Mouse (Mus musculus) heart, postnatal 4 days (tissue): Measurements from ENCODE around the gene Selenov. TPM values are rescaled to one million over a fixed set of nuclear protein-coding genes. Genes with fewer than 3 reads are reported as not detected.
"Not testable (repeated sequence)": the region's sequence is repeated elsewhere in the genome, so short reads cannot be mapped to it uniquely, and the experiment has no call there.

Experiments
- DNase-seq: peaks from one replicate; pipeline ENCODE4 v3.0.0; 2021
- total RNA-seq, 2 experiments: library from RNA; stranded (reverse); gene quantifications; 2 replicates each; pipeline ENCODE4 v1.2.3; 2021

Gene Selenov
- total RNA-seq, 2 experiments from 2014 or later = not detected

GRCm38 (mm10) chr7:28290165-28290564 is 821 bp downstream of the Selenov start:
- DNase-seq = no peak

- no peak for DNase-seq
These were observed 10.4 kb downstream of the Selenov start for GRCm38 (mm10) chr7:28280630-28281029.

GRCm38 (mm10) chr7:28278279-28278652 is 12.7 kb downstream of the Selenov start:
- DNase-seq = no peak

- DNase-seq = peak; percentile 98
These were observed 13.2 kb downstream of the Selenov start, which contains the start of gene Eid2b for GRCm38 (mm10) chr7:28277615-28278278. Gene Eid2b, plus strand, starts transcription at chr7:28277739.

GRCm38 (mm10) chr7:28277237-28277614 is 13.8 kb downstream of the Selenov start:
- DNase-seq = no peak

- no peak for DNase-seq
These were observed 19.2 kb downstream of the Selenov start for GRCm38 (mm10) chr7:28271761-28272160.

- DNase-seq = no peak
These were observed 21.6 kb downstream of the Selenov start for GRCm38 (mm10) chr7:28269355-28269754.

GRCm38 (mm10) chr7:28268576-28268975 is 22.4 kb downstream of the Selenov start:
- DNase-seq = no peak

- peak; percentile 64 for DNase-seq
These were observed 22.9 kb downstream of the Selenov start for GRCm38 (mm10) chr7:28268042-28268531.

GRCm38 (mm10) chr7:28267129-28268041 is 23.6 kb downstream of the Selenov start, which contains the start of gene Eid2:
Gene Eid2, plus strand, starts transcription at chr7:28267881.
- peak; percentile 88 for DNase-seq

- DNase-seq = no peak
These were observed 25.6 kb downstream of the Selenov start for GRCm38 (mm10) chr7:28265391-28265790.

- peak; percentile 88 for DNase-seq
These were observed 27.2 kb downstream of the Selenov start for GRCm38 (mm10) chr7:28263786-28264185.

GRCm38 (mm10) chr7:28262861-28263260 is 28.1 kb downstream of the Selenov start:
- DNase-seq = no peak

- DNase-seq = no peak
These were observed 35.5 kb downstream of the Selenov start for GRCm38 (mm10) chr7:28255476-28255875.

GRCm38 (mm10) chr7:28254591-28254990 is 36.4 kb downstream of the Selenov start:
- DNase-seq = no peak

- no peak for DNase-seq
These were observed 39.0 kb downstream of the Selenov start for GRCm38 (mm10) chr7:28251976-28252375.

- DNase-seq = no peak
These were observed 42.0 kb downstream of the Selenov start for GRCm38 (mm10) chr7:28248957-28249356.

- not testable (repeated sequence) for DNase-seq
These were observed 47.0 kb downstream of the Selenov start for GRCm38 (mm10) chr7:28243943-28244342.

Other genes starting within 250 kb of the Selenov start
- gene Psmc4, start 241.1 kb downstream of the Selenov start, total RNA-seq = 100 to 1,000 TPM; 134 to 137 TPM
- gene Fcgbp, start 219.9 kb downstream of the Selenov start, total RNA-seq = under 1 TPM; 0.02 to 0.12 TPM
- gene 9530053A07Rik, start 161.7 kb downstream of the Selenov start, total RNA-seq = not detected
- gene Fbl, start 121.5 kb downstream of the Selenov start, total RNA-seq = 10 to 100 TPM; 67.2 to 68.2 TPM
- 10 to 100 TPM; 22.9 to 24.4 TPM for gene Dyrk1b, start 111.7 kb downstream of the Selenov start, total RNA-seq
- gene Eid2, start 23.3 kb downstream of the Selenov start, total RNA-seq = 10 to 100 TPM; 13.7 to 19.7 TPM
- gene Eid2b, start 13.4 kb downstream of the Selenov start, total RNA-seq = 10 to 100 TPM in 1 of 2 experiments, 1 to 10 TPM in 1; 8.5 to 10.9 TPM
- not detected for gene Dll3, start 11.1 kb upstream of the Selenov start, total RNA-seq
- gene Timm50, start 20.9 kb upstream of the Selenov start, total RNA-seq = 10 to 100 TPM; 68.6 to 76.6 TPM
- gene Supt5, start 47.6 kb upstream of the Selenov start, total RNA-seq = 10 to 100 TPM; 58.7 to 62.7 TPM
- gene Rps16, start 59.5 kb upstream of the Selenov start, total RNA-seq = 1,000 to 10,000 TPM in 1 of 2 experiments, 100 to 1,000 TPM in 1; 972 to 1,025 TPM
- gene Plekhg2, start 81.4 kb upstream of the Selenov start, total RNA-seq = 10 to 100 TPM; 42.1 to 42.9 TPM
- gene Zfp36, start 89.1 kb upstream of the Selenov start, total RNA-seq = 10 to 100 TPM; 12.7 to 12.9 TPM
- gene Med29, start 101.5 kb upstream of the Selenov start, total RNA-seq = 10 to 100 TPM; 22.9 to 24.5 TPM
- gene Paf1, start 101.8 kb upstream of the Selenov start, total RNA-seq = 10 to 100 TPM; 50.1 to 53.5 TPM
- gene Gmfg, start 146.3 kb upstream of the Selenov start, total RNA-seq = 1 to 10 TPM; 7.1 to 7.5 TPM
- gene Lrfn1, start 160.8 kb upstream of the Selenov start, total RNA-seq = 1 to 10 TPM; 2.5 to 3.3 TPM
- gene Ifnl2, start 219.3 kb upstream of the Selenov start, total RNA-seq = not detected
- not detected for gene Ifnl3, start 231.7 kb upstream of the Selenov start, total RNA-seq
- not detected for gene Sycn, start 249.7 kb upstream of the Selenov start, total RNA-seq